Mouse (Mus musculus) kidney, embryonic 15.5 days (tissue): ENCODE measurements around the gene Cct8l1. TPM values are rescaled to one million over a fixed set of nuclear protein-coding genes. Genes with fewer than 3 reads are reported as not detected.

ENCODE experiments used
- ATAC-seq: fragments of 200-750 bp; cut with Nextera tagmentation; replicated peaks from 2 replicates; pipeline ENCODE4 v1.8.0; 2017; ENCODE audit warnings: moderate TSS enrichment; ENCODE audit not compliant: low FRiP score
- H3K27ac ChIP-seq: fragments of 300-500 bp; sonication (generic); 2 replicates; pipeline ENCODE4 v1.5.1; 2015; ENCODE audit warnings: mild to moderate bottlenecking, inconsistent platforms
- H3K27me3 ChIP-seq: fragments of 300-500 bp; sonication (generic); 2 replicates; pipeline ENCODE4 v1.6.1; 2015; ENCODE audit warnings: inconsistent platforms
- H3K36me3 ChIP-seq: fragments of 300-500 bp; sonication (generic); 2 replicates; pipeline ENCODE4 v1.6.1; 2015; ENCODE audit warnings: inconsistent platforms
- H3K4me1 ChIP-seq: fragments of 300-500 bp; sonication (generic); 2 replicates; pipeline ENCODE4 v1.6.1; 2015; ENCODE audit warnings: inconsistent platforms
- H3K4me2 ChIP-seq: fragments of 300-500 bp; sonication (generic); 2 replicates; pipeline ENCODE4 v1.6.1; 2015; ENCODE audit warnings: moderate library complexity, mild to moderate bottlenecking, inconsistent platforms
- H3K4me3 ChIP-seq: fragments of 300-500 bp; sonication (generic); replicated peaks from 2 replicates; pipeline ENCODE4 v1.5.1; 2015; ENCODE audit warnings: mild to moderate bottlenecking, inconsistent platforms
- H3K9ac ChIP-seq: fragments of 300-500 bp; sonication (generic); 2 replicates; pipeline ENCODE4 v1.6.1; 2015; ENCODE audit warnings: mild to moderate bottlenecking, inconsistent platforms
- H3K9me3 ChIP-seq: fragments of 300-500 bp; sonication (generic); replicated peaks from 2 replicates; pipeline ENCODE4 v1.6.1; 2016; ENCODE audit warnings: inconsistent platforms
- WGBS: fragments of 180-500 bp; shearing (Covaris S2); methylation state at CpG from one replicate; pipeline ENCODE4 v1.1.7; 2015; ENCODE audit warnings: mixed read lengths; 5-methylcytosine and 5-hydroxymethylcytosine counted together
- polyA plus RNA-seq: library from polyadenylated mRNA; unstranded; fragments of >200 nt; fragmentation: Nextera tagmentation; extraction: Ambion mirVana; gene quantifications from 2 replicates; pipeline ENCODE4 v1.2.1, GENCODE M21; 2015

The Cct8l1 gene
- polyA plus RNA-seq, 1 experiment from 2014 or later: not detected

GRCm38 (mm10) chr5:25554689-25555088 lies 38.8 kb downstream of the Cct8l1 start:
- Histone ChIP-seq H3K36me3 (no peaks in the 10 kb centered on the region), H3K9ac (no peak overlapping the region), H3K9me3 (no peaks in the 10 kb centered on the region), H3K4me3 (no peak overlapping the region), H3K27me3 (no peaks in the 10 kb centered on the region), H3K4me2 (no peak overlapping the region), H3K27ac (no peak overlapping the region), H3K4me1 (no peaks in the 10 kb centered on the region)
- ATAC-seq: no peak
- 49% methylated on average over 1 of the region's 1 CpGs for WGBS

GRCm38 (mm10) chr5:25555684-25556083 lies 39.8 kb downstream of the Cct8l1 start:
- no peaks in the 10 kb centered on the region for H3K9me3 ChIP-seq
- H3K4me2 ChIP-seq: no peak overlapping the region
- H3K36me3 ChIP-seq: no peaks in the 10 kb centered on the region
- ATAC-seq: no peak
- H3K27me3 ChIP-seq: no peaks in the 10 kb centered on the region
- 88% methylated on average over 5 of the region's 5 CpGs for WGBS
- H3K4me3 ChIP-seq: no peak overlapping the region
- no peaks in the 10 kb centered on the region for H3K4me1 ChIP-seq
- H3K9ac ChIP-seq: no peak overlapping the region
- no peak overlapping the region for H3K27ac ChIP-seq

DNA sequence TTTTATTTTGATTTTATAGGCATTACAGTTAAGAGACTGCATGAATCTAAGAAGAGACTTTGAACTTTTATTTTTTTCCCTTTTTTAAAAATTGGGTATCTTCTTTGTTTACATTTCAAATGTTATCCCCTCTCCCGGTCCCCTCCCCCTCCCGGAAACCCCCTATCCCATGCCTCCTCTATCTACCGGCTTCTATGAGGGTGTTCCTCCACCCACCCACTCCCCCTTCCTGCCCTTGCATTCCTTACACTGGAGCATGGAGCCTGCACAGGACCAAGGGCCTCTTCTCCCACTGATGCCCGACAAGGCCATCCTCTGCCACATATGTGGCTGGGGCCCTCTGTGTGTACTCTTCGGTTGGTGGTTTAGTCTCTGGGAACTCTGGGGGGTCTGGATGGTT lies 40.5 kb downstream of the Cct8l1 start:
- no peaks in the 10 kb centered on the region for H3K9me3 ChIP-seq
- H3K4me2 ChIP-seq: no peak overlapping the region
- 83% methylated on average over 5 of the region's 5 CpGs for WGBS
- H3K4me1 ChIP-seq: no peaks in the 10 kb centered on the region
- H3K36me3 ChIP-seq: no peaks in the 10 kb centered on the region
- no peaks in the 10 kb centered on the region for H3K27me3 ChIP-seq
- H3K27ac ChIP-seq: no peak overlapping the region
- H3K4me3 ChIP-seq: no peak overlapping the region
- no peak for ATAC-seq
- H3K9ac ChIP-seq: no peak overlapping the region

Other genes starting within 250 kb of the Cct8l1 start
- gene Kmt2c, start 17.3 kb upstream of the Cct8l1 start, polyA plus RNA-seq: 12.7 and 12.9 TPM in 2 replicates
- gene Xrcc2, start 189.8 kb downstream of the Cct8l1 start, polyA plus RNA-seq: 10.5 and 10.9 TPM in 2 replicates
- 5.2 and 5.3 TPM in 2 replicates for gene Actr3b, start 243.9 kb downstream of the Cct8l1 start, polyA plus RNA-seq